ENCODE assay signal across 18 mouse cellular contexts in genomic region chr15:32328370-32329004, GRCm38 (mm10).
DNase-seq lines count a peak whose midpoint lies in the region; ATAC-seq lines count a peak whose summit lies in the region.
"Had no signal": no experiment of that assay in that cellular context is flagged by ENCODE, and none has a peak within 500 bp of the region (broad histone marks: within the 10 kb centered on the region; RNA-seq: fewer than 3 reads in every experiment).

No protein-coding gene starts in this region.

- no peak for DNase-seq in kidney, adult 8-10 months
- peak; percentile 11 for DNase-seq in adipocyte (ENCODE audit: low spot score)
- DNase-seq in left cerebral cortex, postnatal 4 days: no peak
- no peak for DNase-seq in thymus, adult 18-20 months
- DNase-seq in right cerebral cortex, adult 2 months (ENCODE audit: low spot score in 2 of 2): no peak
- DNase-seq: adrenal gland, postnatal 36 days; cerebellum, adult 11-12 months; liver, postnatal 0 days; spleen, adult 18-20 months had no signal

- intact Hi-C loops in left cerebral cortex, postnatal 4 days (cut with DNase I): no loop called here

- ATAC-seq in kidney, embryonic 14.5 days (ENCODE audit: low FRiP score, low TSS enrichment): peak; percentile 39; the same call in 1 of the 2 replicates
- ATAC-seq in embryonic facial prominence, embryonic 13.5 days (ENCODE audit: insufficient number of reproducible peaks, insufficient read depth, low FRiP score, low TSS enrichment, low read depth): no peak
- no peak for ATAC-seq in limb, embryonic 12.5 days (ENCODE audit: insufficient number of reproducible peaks, insufficient read depth, low FRiP score, low TSS enrichment, low read depth)
- ATAC-seq: CD4-positive, CD25-positive, alpha-beta regulatory T cell, adult 4 months; intestine, postnatal 0 days; liver, postnatal 0 days had no signal

- no peaks in the 10 kb centered on the region for H3K9me3 ChIP-seq in kidney, embryonic 14.5 days (ENCODE audit: control insufficient read depth, low read length)
- H3K9me3 ChIP-seq in embryonic facial prominence, embryonic 13.5 days: no peaks in the 10 kb centered on the region
- H3K9me3 ChIP-seq in limb, embryonic 12.5 days: no peaks in the 10 kb centered on the region
- H3K9me3 ChIP-seq: hindbrain, embryonic 12.5 days had no signal

- H3K9ac ChIP-seq in kidney, embryonic 14.5 days (ENCODE audit: low read depth, low read length): no peak overlapping the region
- no peak overlapping the region for H3K9ac ChIP-seq in embryonic facial prominence, embryonic 13.5 days
- no peak overlapping the region for H3K9ac ChIP-seq in limb, embryonic 12.5 days (replicated peaks)
- H3K9ac ChIP-seq: hindbrain, embryonic 12.5 days; liver, postnatal 0 days had no signal

- H3K4me2 ChIP-seq in kidney, embryonic 14.5 days (replicated peaks; ENCODE audit: low read depth, low read length): no peak overlapping the region
- no peak overlapping the region for H3K4me2 ChIP-seq in embryonic facial prominence, embryonic 13.5 days
- H3K4me2 ChIP-seq in limb, embryonic 12.5 days: no peak overlapping the region
- H3K4me2 ChIP-seq: hindbrain, embryonic 12.5 days had no signal

- H3K27ac ChIP-seq in kidney, embryonic 14.5 days (ENCODE audit: low read depth, low read length): no peak overlapping the region
- peak overlapping the region; percentile 64; the same call in 1 of the 2 replicates for H3K27ac ChIP-seq in embryonic facial prominence, embryonic 13.5 days
- peak overlapping the region; percentile 1; the same call in 1 of the 2 replicates for H3K27ac ChIP-seq in limb, embryonic 12.5 days
- H3K27ac ChIP-seq: hindbrain, embryonic 12.5 days; macrophage; stomach, postnatal 0 days had no signal

- H3K4me3 ChIP-seq in kidney, embryonic 14.5 days (ENCODE audit: low read length): no peak overlapping the region
- H3K4me3 ChIP-seq in embryonic facial prominence, embryonic 13.5 days: no peak overlapping the region
- no peak overlapping the region for H3K4me3 ChIP-seq in limb, embryonic 12.5 days (replicated peaks)
- H3K4me3 ChIP-seq: hindbrain, embryonic 12.5 days; layer of hippocampus, adult 2 months had no signal

- H3K27me3 ChIP-seq in kidney, embryonic 14.5 days (ENCODE audit: control insufficient read depth, insufficient read depth, low read length): no peaks in the 10 kb centered on the region
- H3K27me3 ChIP-seq in embryonic facial prominence, embryonic 13.5 days: no peaks in the 10 kb centered on the region
- no peaks in the 10 kb centered on the region for H3K27me3 ChIP-seq in limb, embryonic 12.5 days
- H3K27me3 ChIP-seq: hindbrain, embryonic 12.5 days had no signal

- peaks cover 14% of the 10 kb centered on the region for H3K4me1 ChIP-seq in kidney, embryonic 14.5 days (ENCODE audit: control insufficient read depth, insufficient read depth, low read length)
- H3K4me1 ChIP-seq in embryonic facial prominence, embryonic 13.5 days: peaks cover 36% of the 10 kb centered on the region
- H3K4me1 ChIP-seq in limb, embryonic 12.5 days (replicated peaks): peaks cover 38% of the 10 kb centered on the region

- WGBS in kidney, embryonic 14.5 days: 42% methylated on average over 4 of the region's 4 CpGs
- 31% methylated on average over 4 of the region's 4 CpGs for WGBS in embryonic facial prominence, embryonic 13.5 days
- 45% methylated on average over 4 of the region's 4 CpGs for WGBS in limb, embryonic 12.5 days

- H3K36me3 ChIP-seq in kidney, embryonic 14.5 days (ENCODE audit: control insufficient read depth, insufficient read depth, low read length): no peaks in the 10 kb centered on the region
- H3K36me3 ChIP-seq in embryonic facial prominence, embryonic 13.5 days: no peaks in the 10 kb centered on the region
- no peaks in the 10 kb centered on the region for H3K36me3 ChIP-seq in limb, embryonic 12.5 days
- H3K36me3 ChIP-seq: hindbrain, embryonic 12.5 days had no signal
